Mouse (Mus musculus): Measurements from ENCODE around the gene 1700037H04Rik.

DNA sequence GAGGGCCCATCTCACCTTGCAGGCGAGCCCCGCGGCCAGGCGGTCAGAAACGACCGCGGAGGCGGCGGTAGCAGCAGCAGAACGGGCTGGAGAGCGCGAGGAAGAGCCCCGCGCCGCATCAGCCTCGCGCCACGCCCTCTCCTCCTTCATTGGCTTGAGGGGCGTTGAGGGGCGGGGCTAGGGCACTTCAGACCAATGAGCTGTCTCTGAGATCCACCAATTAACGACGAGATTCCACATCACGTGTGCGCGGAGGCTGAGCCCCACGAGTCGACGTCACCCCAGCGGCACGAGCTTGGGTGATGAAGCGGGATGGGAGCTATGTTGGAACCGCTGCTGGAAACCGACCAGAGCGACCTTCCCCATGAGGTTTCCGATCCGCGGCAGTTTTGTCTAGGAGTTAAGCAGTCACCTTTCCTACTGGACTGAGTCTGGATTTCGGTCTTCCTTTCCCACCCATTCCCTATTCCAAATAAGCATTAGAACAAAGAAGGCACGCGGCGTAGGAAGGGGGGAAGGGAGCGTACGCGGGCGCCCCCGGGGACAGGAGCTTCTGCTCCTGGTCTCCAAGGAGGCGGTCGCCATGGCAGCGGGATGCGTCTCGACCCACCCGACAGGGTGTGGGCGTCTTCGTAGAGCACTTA lies at the start of gene 1700037H04Rik:
- TF ChIP-seq CTCF (IDR thresholded peaks at IDR 0.05) (no peak), POLR2A (IDR thresholded peaks at IDR 0.05; ENCODE audit: insufficient read depth, low read depth, low read length) (peak; percentile 98)

All from heart, adult 2 months (tissue).